Mouse (Mus musculus) E14TG2a.4 (cell line): ENCODE data around the gene Apobec3.

Experiments
- H3K27me3 ChIP-seq: 2 replicates; pipeline ENCODE4 v1.6.1; 2014; ENCODE audit warnings: low read length, control low read depth; ENCODE audit not compliant: insufficient read depth
- H3K36me3 ChIP-seq: 2 replicates; pipeline ENCODE4 v1.6.1; 2014; ENCODE audit warnings: low read length, control low read depth; ENCODE audit not compliant: insufficient read depth
- H3K4me1 ChIP-seq: replicated peaks from 2 replicates; pipeline ENCODE4 v1.6.1; 2014; ENCODE audit warnings: low read depth, low read length, control low read depth
- H3K4me3 ChIP-seq: replicated peaks from 2 replicates; pipeline ENCODE4 v1.5.1; 2014; ENCODE audit warnings: mild to moderate bottlenecking, low read length
- H3K9me3 ChIP-seq: 2 replicates; pipeline ENCODE4 v1.6.1; 2014; ENCODE audit warnings: low read length, control low read depth
- CTCF ChIP-seq: conservative IDR thresholded peaks from 2 replicates; pipeline ENCODE4 v1.5.1; 2014; ENCODE audit warnings: low read length
- NANOG ChIP-seq: IDR thresholded peaks from 2 replicates; pipeline ENCODE4 v1.6.1; 2014; ENCODE audit warnings: borderline replicate concordance, low read length, mixed read lengths
- POU5F1 ChIP-seq: IDR thresholded peaks from 2 replicates; pipeline ENCODE4 v1.6.1; 2014; ENCODE audit warnings: low read length, borderline replicate concordance

The Apobec3 gene

DNA sequence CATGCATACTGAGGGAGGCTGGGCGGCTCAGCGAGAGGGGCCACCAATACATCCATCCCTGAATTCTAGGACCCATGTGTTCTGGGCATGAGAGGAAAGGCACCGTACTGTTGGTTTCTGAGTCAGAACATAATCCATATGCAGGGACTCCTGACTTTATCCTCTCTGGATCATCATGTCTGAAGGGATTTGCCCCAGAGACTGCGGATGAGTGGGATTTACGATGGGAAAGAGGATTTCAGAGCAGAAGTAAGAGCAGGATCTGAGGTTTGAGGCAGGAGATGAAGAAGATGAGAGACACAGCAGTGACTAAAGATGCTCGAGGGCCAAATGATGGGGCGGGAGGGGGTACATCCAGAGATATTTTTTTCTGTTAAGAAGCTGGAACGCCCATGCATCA, 17.9 kb upstream of the Apobec3 start:
- TF ChIP-seq CTCF, result no peak
- TF ChIP-seq NANOG, result no peak
- H3K4me3 ChIP-seq, result peak overlapping the region; percentile 35
- H3K9me3 ChIP-seq, result no peaks in the 10 kb centered on the region
- H3K4me1 ChIP-seq, result peaks cover 55% of the 10 kb centered on the region
- H3K36me3 ChIP-seq, result no peaks in the 10 kb centered on the region
- no peaks in the 10 kb centered on the region for H3K27me3 ChIP-seq

DNA sequence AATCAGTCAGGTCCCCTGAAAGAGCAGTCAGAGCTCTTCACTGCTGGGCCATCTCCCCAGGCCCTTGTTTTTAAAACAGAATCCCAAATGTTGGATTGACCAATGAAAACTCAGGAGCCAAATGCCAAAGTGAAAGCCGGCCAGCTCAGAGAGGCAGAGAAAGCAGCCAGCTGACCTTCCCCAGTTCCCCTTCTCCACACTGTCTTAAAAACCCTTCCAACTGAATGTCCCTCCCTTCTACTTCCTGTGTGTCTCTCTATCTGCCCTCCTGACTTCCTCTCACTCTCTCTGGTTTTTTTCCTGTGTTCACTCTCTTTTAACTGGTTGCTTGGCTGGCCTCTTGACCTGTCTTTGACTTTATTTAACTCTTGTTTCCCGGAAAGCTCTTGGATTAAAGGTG, 17.5 kb upstream of the Apobec3 start:
- TF ChIP-seq POU5F1, result no peak
- no peak for TF ChIP-seq CTCF
- TF ChIP-seq NANOG, result no peak
- peak overlapping the region; percentile 35 for H3K4me3 ChIP-seq
- no peaks in the 10 kb centered on the region for H3K36me3 ChIP-seq
- H3K9me3 ChIP-seq, result no peaks in the 10 kb centered on the region
- peaks cover 56% of the 10 kb centered on the region for H3K4me1 ChIP-seq
- no peaks in the 10 kb centered on the region for H3K27me3 ChIP-seq

DNA sequence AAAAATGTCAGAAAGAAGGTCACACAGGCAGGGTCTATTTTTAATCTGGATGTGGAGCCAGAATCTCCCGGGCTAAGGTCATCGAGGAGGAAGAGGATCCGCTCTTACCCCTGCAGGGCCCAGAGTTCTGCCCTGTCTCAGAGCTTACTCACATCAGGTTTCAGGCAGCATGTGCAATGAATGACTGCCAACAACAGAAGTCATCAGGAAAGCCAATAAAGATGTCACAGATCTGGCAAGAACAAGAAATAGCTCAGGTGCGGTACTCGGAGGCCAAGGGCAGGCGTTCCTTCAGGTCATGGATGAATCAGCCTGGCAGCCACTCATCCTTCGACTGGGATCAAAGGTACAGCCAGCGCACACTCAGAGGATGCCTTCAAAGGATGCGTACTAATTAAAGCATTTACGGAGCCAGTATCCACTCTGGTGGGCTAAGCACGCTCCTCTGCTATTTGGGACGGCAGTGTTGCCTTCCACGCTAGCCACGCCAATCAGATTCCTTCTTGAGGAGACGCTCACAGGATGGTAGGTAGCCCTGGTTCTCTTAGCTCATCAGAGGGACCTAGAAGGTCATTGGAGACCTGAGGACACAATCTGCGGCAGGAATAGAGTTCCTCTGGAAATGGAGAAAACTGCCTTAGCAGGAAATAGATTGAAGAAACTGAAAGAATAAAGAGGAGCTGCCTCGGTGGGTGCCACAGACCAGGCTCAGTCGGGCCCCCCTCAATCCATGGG, 16.0 kb upstream of the Apobec3 start:
- peaks cover 64% of the 10 kb centered on the region for H3K4me1 ChIP-seq
- H3K27me3 ChIP-seq, result no peaks in the 10 kb centered on the region
- H3K36me3 ChIP-seq, result no peaks in the 10 kb centered on the region
- peak overlapping the region; percentile 48 for H3K4me3 ChIP-seq
- TF ChIP-seq CTCF, result no peak
- no peak for TF ChIP-seq POU5F1
- TF ChIP-seq NANOG, result no peak
- H3K9me3 ChIP-seq, result no peaks in the 10 kb centered on the region

DNA sequence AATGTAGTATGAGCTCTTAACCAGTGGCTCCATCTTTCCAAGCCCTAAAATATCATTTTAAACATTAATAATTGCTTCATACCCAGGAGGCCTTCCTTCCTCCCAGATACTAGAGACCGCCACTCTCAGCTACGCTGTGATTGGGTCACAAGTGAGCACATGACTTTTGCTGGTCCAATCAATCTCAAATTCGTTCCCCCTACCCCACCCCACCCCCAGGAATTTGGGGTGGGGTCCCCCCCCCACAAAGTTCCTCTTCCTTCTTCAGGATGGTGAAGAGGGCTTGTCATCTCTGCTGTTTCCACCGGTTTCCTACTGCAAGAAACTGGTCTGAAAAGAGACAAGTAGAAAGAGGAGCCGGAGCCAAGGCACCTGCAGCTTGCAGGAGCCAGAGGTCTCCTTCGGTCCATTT, 12.7 kb upstream of the Apobec3 start:
- TF ChIP-seq CTCF (no peak), POU5F1 (no peak), NANOG (no peak)
- peak overlapping the region; percentile 70 for H3K4me3 ChIP-seq
- H3K4me1 ChIP-seq, result peaks cover 74% of the 10 kb centered on the region
- H3K9me3 ChIP-seq, result no peaks in the 10 kb centered on the region
- H3K27me3 ChIP-seq, result no peaks in the 10 kb centered on the region
- no peaks in the 10 kb centered on the region for H3K36me3 ChIP-seq

DNA sequence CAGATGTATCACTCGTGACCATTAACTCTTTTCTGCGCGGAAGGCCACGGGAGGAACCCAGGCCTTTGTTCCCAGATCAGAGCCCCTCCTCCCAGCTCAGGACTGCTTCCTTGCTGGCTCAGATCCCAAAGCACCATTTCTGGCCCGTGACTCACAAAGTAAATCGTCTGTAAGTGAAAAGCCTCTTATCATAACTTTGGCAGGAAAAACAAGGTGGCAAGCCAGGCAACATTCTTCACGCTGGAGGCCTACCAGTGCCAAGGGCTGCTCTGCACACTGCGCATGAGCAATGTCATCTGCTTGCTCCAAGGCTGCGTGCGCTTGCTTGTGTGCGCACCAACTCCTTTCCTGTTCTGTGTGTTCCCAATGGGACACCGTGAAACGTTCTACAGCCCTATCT, 12.1 kb upstream of the Apobec3 start:
- no peaks in the 10 kb centered on the region for H3K9me3 ChIP-seq
- peak overlapping the region; percentile 70 for H3K4me3 ChIP-seq

DNA sequence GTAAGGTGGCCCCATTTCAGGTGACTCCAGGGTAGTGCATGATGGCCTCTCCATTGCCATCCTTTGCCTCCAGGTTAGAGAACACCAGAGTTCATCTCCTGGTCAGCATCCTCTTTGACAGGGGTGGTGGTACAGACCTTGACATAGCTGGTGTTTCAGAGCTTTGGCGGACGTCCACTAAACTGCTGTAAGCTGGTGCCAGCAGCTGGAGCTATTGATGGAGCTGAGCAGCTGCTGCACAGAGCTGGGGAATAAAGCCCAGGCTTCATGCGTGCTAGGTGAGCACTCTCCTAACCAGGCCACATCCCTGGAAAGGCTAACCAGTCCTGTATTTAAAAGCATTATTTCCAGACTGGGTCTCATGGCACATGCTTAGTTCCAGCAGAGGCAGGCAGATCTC, 11.0 kb upstream of the Apobec3 start:
- Histone ChIP-seq H3K4me1 (peaks cover 66% of the 10 kb centered on the region), H3K4me3 (no peak overlapping the region), H3K9me3 (no peaks in the 10 kb centered on the region), H3K27me3 (no peaks in the 10 kb centered on the region), H3K36me3 (no peaks in the 10 kb centered on the region)
- TF ChIP-seq NANOG (no peak), POU5F1 (no peak), CTCF (no peak)

More for the DNA sequence above, 12.1 kb upstream of the Apobec3 start:
- TF ChIP-seq POU5F1 (no peak), CTCF (no peak), NANOG (no peak)
- H3K27me3 ChIP-seq, result no peaks in the 10 kb centered on the region
- H3K36me3 ChIP-seq, result no peaks in the 10 kb centered on the region
- H3K4me1 ChIP-seq, result peaks cover 72% of the 10 kb centered on the region

DNA sequence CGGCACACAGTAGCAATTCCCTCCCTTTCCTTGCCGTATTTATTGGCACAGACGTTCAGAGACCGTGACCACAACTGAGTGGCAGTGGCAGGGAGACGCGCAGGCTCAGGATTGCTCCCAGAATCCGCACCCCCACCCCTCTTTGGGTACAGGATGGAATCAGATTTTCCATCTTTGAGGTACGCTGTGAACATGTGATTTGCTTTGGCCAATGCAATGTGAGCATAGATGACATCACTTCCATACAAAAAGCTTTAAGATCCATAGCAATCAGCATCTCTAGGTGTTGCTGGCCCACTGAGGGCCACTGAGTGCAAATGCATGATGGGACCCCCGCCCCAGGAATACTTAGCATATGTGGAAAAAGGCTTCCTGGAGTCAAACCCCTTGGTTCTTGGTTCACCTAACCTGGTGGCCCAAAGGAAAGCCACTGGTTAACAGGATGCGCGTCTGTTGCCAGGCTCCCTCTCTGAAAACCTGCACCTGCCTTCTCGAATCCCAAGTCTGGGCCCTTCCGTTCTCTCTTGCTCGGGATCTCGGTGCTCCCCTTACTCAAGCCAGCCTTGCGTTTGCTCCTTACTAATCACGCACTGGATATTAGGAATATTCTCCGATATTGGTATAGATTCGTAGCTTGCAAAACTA, 8.7 kb upstream of the Apobec3 start:
- TF ChIP-seq CTCF (no peak), POU5F1 (no peak), NANOG (no peak)
- H3K4me1 ChIP-seq, result peaks cover 53% of the 10 kb centered on the region
- 0 out of 2 replicates have a peak, but pooled peaks cover under 1% of the 10 kb centered on the region for H3K36me3 ChIP-seq
- no peaks in the 10 kb centered on the region for H3K27me3 ChIP-seq
- no peaks in the 10 kb centered on the region for H3K9me3 ChIP-seq
- H3K4me3 ChIP-seq, result peak overlapping the region; percentile 73

DNA sequence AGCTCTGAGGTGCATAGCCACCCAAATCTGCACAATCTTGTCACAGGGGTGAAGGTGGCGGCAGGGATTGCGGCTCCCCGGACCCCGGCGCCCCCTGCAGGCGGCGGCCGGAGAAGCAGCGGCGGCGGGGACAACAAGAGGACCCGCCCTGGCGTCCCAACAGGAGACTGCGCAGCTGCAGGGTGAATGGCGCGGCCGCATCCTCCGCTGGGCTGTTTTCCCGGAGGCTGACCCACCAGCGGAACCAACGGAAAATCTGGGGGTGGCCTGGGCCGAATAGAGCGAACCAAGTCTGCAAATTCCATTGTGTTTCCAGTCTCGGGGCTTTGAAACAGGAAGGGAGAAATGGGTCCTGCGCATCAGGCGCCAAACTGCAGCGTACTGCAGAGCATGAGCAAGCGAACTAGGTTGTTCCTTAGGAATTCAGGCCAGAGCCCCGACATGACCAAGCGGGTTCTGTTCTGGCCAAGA, 8.1 kb upstream of the Apobec3 start:
- H3K9me3 ChIP-seq, result no peaks in the 10 kb centered on the region
- H3K4me1 ChIP-seq, result peaks cover 54% of the 10 kb centered on the region
- no peaks in the 10 kb centered on the region for H3K27me3 ChIP-seq
- TF ChIP-seq POU5F1 (no peak), NANOG (no peak), CTCF (no peak)
- peaks cover 7% of the 10 kb centered on the region; the same call in 1 of the 2 replicates for H3K36me3 ChIP-seq
- H3K4me3 ChIP-seq, result peak overlapping the region; percentile 73

DNA sequence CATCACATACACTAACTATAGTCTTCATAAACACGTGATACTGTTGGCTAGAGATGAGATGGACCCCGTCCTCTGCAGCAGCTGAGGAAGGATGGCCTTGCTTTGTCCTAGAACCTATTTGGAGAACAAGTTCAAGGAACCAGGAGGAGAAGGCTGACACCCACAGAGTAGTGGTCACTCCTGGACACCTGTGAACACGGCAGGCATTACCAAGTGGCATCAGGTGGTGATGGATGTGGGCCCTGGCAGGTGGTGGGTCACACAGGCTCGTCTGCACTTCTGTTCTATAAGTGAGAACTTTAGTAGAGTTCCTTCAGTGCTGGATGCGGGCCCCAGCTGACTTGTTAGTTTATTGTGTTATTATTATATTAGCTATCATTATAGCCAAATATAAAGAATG, 6.6 kb upstream of the Apobec3 start:
- Histone ChIP-seq H3K4me1 (peaks cover 56% of the 10 kb centered on the region), H3K27me3 (no peaks in the 10 kb centered on the region), H3K9me3 (no peaks in the 10 kb centered on the region), H3K36me3 (peaks cover 19% of the 10 kb centered on the region; the same call in 1 of the 2 replicates), H3K4me3 (no peak overlapping the region)
- TF ChIP-seq POU5F1, result no peak
- TF ChIP-seq CTCF, result no peak
- TF ChIP-seq NANOG, result no peak
